Mouse (Mus musculus) fat pad, adult 2 months (tissue): Measurements from ENCODE around the gene Sh3bp5l.
"Not testable (repeated sequence)": the region's sequence is repeated elsewhere in the genome, so short reads cannot be mapped to it uniquely, and the experiment has no call there.

Experiments
- DNase-seq: peaks from one replicate; pipeline ENCODE4 v3.0.0-alpha.2; 2011; ENCODE audit warnings: low read depth, low spot score; ENCODE audit errors: extremely low read depth

Sh3bp5l gene

GRCm38 (mm10) chr11:58322824-58323569 lies 7.5 kb upstream of the Sh3bp5l start:
- no peak for DNase-seq

- DNase-seq, result no peak
These were observed 6.8 kb upstream of the Sh3bp5l start for GRCm38 (mm10) chr11:58323570-58324340.

GRCm38 (mm10) chr11:58324614-58325229 lies 5.8 kb upstream of the Sh3bp5l start:
- DNase-seq, result no peak

- DNase-seq, result no peak
These were observed 3.7 kb upstream of the Sh3bp5l start for GRCm38 (mm10) chr11:58326781-58327180.

GRCm38 (mm10) chr11:58329906-58330275 lies 633 bp upstream of the Sh3bp5l start:
- DNase-seq, result no peak

- DNase-seq, result no peak
These were observed 598 bp downstream of the Sh3bp5l start for GRCm38 (mm10) chr11:58331149-58331495.

- DNase-seq, result no peak
These were observed 1.0 kb downstream of the Sh3bp5l start for GRCm38 (mm10) chr11:58331546-58331945.

- no peak for DNase-seq
These were observed 4.2 kb downstream of the Sh3bp5l start for GRCm38 (mm10) chr11:58334746-58335145.

GRCm38 (mm10) chr11:58346745-58347144 lies 16.2 kb downstream of the Sh3bp5l start:
- DNase-seq, result no peak

- no peak for DNase-seq
These were observed 20.1 kb downstream of the Sh3bp5l start for GRCm38 (mm10) chr11:58350628-58351027.

- no peak for DNase-seq
These were observed 20.7 kb downstream of the Sh3bp5l start for GRCm38 (mm10) chr11:58351179-58351578.

GRCm38 (mm10) chr11:58352681-58353548 lies 22.4 kb downstream of the Sh3bp5l start:
- no peak for DNase-seq

GRCm38 (mm10) chr11:58353709-58354108 lies 23.2 kb downstream of the Sh3bp5l start:
- no peak for DNase-seq

GRCm38 (mm10) chr11:58354476-58354875 lies 24.0 kb downstream of the Sh3bp5l start:
- DNase-seq, result no peak

GRCm38 (mm10) chr11:58354927-58355326 lies 24.4 kb downstream of the Sh3bp5l start:
- DNase-seq, result no peak

- no peak for DNase-seq
These were observed 26.5 kb downstream of the Sh3bp5l start for GRCm38 (mm10) chr11:58357042-58357441.

GRCm38 (mm10) chr11:58357844-58358534 lies 27.5 kb downstream of the Sh3bp5l start:
- DNase-seq, result no peak

- not testable (repeated sequence) for DNase-seq
These were observed 32.0 kb downstream of the Sh3bp5l start for GRCm38 (mm10) chr11:58362562-58362961.

GRCm38 (mm10) chr11:58364454-58364853 lies 33.9 kb downstream of the Sh3bp5l start:
- no peak for DNase-seq

- not testable (repeated sequence) for DNase-seq
These were observed 35.7 kb downstream of the Sh3bp5l start for GRCm38 (mm10) chr11:58366191-58366590.
